Mouse (Mus musculus) urinary bladder, postnatal 36 days (tissue): ENCODE measurements at regions not wholly inside any gene's neighbourhood (a gene's known extent, or its start where the extent isn't known, plus 50 kb on each side); places are given as distances from the start of the nearest gene placed in this dataset.
A peak's percentile ranks its signal among the peaks of the same experiment; 100 is the strongest.

Experiments used
- DNase-seq, 2 experiments: peaks; one replicate each; pipeline ENCODE4 v3.0.0; 2022; ENCODE audit warnings: low spot score in 2 of 2, mixed read lengths in 1 of 2

DNA sequence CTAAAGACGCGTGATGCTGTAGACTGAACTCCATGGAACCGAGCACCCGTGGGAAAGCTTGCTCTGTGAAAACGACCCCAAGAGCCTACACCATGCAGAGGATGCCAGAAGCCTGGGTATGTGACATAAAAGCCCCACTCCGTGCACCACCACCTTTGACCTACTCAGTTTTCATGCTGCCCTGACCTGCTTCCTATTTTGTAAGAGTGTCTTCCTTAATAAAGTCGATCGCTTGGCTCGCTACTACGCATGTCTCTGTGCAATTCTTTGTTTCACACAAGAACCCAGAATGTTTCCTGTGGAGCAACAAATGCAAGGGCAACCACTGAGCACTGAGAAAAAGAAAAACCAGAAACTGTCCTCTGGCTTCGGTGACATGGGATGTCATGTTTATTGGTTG is 60.5 kb downstream of the Sec61b start:
- no peak for DNase-seq

DNA sequence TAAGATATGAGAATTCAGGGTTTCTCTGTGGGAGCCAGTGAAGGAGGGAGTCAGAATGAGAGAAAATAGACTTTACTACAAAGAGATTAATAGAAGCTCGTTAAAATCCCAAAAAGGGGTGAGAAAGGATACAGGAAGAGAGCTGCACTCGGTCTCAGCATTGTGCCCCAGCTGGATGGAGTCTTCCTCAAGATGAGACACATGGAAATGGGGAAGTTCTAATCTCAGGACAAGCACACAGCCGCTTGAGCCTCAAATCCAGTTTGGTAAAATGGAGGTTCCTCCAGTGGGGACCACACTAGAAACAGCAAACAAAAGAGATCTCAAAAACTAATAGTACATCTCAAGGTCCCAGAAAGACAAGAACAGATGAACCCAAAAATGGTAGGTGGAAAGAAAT is 93.2 kb downstream of the Sec61b start:
- no peak for DNase-seq

DNA sequence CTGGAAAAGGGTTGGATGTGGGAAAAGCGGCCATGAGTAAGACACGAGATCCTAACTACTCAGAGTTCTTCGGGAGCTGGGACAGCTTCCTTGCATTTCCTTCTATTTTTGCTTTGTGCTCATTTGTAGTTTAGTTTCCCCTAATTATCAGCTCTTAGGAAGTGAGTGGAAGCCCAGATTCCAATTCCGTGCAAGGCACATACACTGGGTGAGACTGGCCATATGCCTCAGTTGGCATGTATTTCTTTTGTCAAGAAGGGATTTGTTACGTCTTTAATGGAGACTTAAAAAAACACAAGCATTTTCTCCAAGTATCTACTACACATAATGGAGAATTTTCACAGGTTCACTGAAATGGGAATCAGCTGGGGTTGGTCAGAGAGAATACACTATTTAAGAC is 96.4 kb downstream of the Sec61b start:
- no peak for DNase-seq

DNA sequence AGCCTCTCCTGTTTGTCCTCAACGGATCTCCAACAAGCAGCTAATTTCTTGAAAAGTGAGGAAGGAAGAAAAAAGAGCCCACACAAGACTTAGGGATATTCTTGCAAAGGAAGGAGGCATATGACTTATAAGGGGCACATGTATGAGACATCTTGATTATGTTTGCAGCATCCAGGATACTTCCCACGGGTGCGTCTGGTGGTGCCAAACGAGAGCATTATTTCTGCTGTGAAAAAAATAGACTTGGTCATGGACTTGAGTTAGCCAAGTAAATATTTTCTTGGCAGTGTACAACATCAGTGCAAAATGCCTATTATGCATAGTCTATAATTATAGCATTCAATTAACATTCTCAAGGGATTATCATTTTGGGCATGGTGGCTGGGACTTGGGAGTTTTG is 101.6 kb downstream of the Sec61b start:
- no peak for DNase-seq

DNA sequence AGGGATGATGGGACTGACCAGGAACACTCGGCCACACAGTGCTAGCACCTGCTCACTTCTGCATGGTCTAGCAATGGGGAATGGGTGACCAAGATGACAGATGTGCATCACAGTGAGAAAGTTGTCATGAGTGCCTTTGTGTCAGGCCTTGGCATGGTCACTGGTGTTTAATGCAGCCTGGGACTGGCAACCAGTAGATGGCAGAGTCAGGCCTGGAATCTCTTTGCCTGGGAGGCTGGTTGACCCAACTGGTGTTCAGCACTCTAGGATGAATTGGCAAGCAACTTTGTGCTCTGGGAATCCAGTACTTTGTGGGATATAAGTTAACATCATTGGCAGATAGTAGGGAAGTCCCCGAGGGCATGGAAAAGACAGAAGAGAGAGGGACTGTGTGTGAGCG is 103.0 kb downstream of the Sec61b start:
- peak; percentile 10 to 15 for DNase-seq

DNA sequence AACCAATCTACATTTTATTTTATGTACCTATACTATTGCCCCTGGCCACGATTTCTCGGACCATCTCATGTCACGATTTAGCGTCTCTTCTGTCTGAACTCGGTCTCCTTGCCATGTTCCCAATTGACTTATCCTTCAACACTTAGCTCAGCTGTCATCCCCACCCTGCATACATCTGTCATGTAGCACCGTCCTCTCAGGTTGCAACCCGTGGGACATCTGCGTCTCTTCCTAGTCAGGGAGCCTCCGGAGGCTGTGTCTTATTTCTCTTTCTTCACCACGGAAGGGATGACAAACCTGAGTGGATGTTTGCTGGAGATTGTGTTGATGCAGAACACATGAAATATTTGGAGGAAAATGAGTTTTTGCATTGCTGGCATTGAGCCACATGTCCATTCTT is 104.2 kb downstream of the Sec61b start:
- no peak for DNase-seq

DNA sequence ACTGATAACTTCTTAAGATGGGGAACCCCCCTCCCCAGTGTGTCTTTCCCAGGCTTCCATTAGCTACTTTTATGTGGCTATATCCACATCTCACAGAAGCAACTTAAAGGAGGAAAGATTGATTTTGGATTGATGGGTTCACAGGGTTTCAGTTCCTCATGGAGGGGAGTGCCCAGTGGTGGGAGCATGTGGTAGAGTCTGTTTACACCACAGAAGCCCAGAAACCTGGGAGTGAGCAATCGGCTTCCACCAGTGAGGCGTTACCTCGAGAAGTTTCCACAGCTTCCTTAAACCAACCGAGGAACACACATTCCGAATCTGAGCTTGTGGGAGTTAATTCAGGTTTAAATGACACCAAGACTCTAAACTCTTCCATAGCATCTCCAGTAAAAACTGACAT is 106.1 kb downstream of the Sec61b start:
- DNase-seq = no peak

DNA sequence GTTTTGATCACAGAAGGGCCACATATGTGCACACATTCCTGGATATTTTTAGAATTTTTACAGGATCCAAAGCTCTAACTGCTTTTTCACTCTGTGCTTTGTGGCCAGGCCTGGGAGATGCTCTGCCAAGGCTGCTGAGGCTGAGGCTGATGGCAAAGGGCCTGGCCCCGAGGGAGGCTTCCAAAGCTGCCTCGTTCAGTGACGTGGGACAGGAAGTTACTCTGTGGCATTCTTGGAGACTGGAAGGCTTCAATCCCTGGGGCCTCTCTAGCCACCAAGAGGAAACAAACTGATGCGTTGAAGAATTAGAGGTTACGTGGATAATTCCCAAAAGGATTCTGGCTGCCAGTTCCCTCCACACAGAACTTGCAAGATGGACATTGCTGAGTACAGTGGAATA is 112.8 kb downstream of the Sec61b start:
- peak in 1 of 2 experiments; percentile 43 for DNase-seq

DNA sequence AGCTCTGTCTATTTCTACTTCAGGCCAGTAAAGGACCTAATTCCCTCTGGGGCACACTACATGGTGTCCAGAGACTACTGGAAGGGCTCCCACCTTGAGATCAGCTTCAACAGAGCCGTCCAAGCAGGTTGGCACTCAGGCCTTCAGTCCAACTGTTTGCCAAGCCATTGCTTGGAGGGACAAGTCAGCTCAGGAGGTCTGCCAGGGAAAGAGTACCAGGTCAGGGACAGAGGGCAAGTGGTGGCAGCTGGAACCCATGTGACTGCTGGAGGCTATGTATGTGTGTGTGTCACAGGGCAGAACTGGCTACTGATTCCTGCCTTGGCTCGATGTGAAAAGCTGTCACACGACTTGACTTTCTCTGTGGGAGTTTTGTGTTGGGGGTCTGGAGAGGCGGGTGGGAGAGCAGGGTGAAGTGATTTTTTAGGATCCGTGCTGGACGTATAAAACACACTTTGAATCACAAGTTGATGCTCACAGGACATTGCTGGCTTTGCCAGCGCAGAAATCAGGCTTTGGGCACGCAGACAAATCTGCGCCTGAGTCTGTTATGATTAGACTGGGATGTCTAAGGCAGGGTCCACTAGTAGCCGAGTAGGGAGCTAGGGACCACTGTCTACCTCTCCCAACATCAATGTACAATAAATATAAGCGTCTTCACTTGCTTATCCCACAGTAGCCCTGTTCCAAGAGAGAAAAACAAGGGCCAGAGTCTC is 118.0 kb downstream of the Sec61b start:
- peak in 1 of 2 experiments; percentile 21 for DNase-seq

DNA sequence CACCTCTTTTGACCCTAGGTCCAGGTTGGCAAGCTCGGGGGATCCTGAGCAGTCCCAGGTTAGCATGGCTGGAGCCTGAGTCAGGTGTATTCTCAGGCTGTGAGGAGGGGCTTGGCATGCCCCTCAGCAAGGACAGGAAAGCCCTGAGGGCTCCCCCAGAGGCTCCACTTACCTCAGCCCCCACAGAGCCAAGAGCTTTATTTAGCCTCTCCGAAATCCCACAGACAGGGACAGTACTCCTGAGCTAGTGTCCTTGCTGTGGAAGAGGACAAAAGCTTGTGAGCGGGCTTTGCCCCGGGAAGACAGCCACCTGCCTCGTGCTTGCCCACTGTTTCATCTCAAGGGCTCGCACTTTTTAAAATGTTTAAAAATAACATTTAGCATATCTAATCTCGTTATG is 118.7 kb downstream of the Sec61b start:
- DNase-seq = no peak

DNA sequence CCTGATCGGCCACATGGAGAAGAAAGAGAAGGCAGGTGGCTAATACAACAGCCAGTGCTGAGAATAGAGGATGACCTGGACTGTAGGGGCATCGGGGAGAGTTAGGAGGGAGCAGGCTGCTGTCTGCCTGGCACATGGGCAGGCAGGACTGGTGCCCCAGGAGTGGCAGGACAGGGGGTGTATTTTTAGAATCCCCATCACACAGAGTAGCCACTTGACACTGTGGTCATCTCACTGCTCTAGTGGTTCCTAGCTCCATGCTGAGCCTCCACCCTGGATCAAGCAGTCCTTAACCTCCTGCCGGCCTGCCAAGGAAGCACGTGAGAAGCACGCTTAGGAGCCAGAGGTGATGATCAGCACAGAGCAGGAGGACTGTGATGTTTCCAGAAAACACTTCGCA is 119.7 kb downstream of the Sec61b start:
- DNase-seq = no peak

DNA sequence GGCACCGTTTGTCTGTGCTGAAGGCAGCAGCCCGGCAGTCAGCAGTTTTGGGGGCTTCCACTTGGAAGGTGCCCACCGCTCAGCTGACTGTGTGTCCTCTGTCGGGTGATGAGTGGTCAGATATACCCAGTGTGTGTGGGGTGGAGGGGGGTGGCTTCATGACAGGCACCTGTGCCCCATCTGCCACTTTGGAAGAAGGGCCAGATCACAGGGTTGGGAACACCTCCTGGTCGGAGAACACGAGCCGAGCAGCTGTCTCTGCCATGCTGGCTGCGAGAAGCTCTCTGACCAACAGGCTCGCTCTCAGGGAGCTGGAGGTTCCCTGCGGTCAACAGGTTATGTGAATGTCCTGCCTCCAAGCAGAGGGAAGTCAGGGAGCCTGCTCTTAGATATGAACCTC is 121.4 kb downstream of the Sec61b start:
- DNase-seq = no peak

DNA sequence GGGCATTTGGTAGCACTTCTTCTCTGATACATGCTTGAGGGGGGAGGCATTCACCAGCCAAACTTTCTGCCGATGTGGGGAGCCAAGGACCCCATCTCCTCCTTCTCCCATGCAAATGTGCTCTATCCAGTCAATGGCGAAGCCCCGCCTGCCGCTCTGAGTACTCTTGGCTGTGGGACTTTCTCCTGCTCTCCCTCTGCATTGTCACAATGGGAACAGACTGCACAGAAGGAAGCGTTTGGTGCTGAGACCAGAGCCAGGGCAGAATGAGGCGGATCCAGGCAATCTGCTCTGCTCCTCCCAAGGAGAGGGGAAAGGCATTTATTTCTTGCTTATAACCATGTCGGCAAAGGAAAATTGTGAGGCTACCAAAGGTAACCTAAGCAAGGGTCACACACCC is 123.1 kb downstream of the Sec61b start:
- DNase-seq = no peak

DNA sequence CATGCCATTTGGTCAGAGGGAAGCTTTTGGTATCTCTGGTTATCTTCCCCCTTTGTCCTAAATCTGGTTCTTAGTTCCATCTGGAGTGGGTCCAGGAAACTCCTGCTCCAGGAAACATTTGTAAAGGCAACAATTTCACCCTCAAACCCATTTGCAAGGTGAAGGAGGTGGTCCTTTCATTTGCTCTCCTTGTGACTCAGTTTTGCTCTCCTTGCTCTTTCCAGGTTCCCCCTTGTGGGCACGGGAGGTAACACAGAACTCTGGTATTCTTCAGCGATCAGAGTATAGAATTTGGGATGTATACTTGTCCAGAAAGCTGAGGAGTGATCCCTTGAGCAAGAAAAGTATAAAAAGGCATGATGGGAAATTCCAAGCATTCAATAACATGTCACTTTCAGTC is 123.8 kb downstream of the Sec61b start:
- peak in 1 of 2 experiments; percentile 10 for DNase-seq

DNA sequence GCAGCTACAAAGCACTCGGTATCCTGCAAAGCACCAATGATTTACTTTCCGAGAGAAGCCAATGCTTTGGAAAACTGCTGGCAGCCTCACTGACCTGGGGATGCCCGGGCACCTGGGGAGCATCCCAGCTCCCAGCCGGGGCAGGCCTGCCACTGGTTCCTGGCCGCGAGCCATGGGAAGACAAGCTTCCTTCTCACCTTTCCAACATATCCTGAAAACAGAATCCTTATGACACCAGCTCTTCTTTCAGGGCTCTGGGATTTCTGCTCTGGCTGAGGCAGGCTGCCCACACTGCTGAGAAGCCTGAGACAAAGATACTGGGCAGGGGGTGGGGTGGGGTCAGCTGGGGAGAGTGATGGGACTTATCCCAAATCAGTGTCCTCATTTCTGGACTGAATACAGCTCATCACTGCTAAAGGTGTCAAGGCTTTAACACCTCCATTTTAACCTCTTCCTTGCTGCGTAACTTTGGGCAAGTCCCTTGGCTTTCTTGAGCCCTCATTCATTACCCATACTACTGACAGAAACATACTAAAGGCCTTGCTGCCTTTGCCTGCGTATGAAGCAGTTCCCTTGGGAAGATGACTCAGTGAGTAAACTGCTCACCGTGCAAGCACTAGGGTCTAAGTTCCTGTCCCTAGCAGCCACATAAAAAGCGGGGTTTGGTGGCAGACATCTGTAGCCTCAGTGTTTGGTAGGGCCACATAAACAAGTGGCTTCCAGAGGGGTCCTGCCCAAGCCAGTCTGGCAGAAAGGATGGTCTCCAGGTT is 127.0 kb downstream of the Sec61b start:
- no peak for DNase-seq

DNA sequence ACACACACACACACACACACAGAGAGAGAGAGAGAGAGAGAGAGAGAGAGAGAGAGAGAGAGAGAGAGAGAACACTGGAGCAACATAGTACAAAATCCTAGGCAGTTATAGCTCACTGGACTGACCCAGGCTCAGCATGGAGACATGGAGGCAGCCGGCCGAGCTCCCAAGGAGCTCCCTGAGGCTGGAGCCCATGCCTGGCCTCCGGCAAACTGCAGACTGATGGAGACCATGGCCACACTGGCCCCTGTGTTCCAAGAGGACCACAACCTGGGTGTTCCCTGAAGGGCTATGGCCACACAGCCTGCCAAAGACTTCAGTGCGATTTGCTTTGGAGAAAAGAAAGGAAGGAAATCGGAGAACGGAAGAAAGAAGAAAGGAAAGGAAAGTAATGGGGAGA is 128.9 kb downstream of the Sec61b start:
- no peak for DNase-seq

DNA sequence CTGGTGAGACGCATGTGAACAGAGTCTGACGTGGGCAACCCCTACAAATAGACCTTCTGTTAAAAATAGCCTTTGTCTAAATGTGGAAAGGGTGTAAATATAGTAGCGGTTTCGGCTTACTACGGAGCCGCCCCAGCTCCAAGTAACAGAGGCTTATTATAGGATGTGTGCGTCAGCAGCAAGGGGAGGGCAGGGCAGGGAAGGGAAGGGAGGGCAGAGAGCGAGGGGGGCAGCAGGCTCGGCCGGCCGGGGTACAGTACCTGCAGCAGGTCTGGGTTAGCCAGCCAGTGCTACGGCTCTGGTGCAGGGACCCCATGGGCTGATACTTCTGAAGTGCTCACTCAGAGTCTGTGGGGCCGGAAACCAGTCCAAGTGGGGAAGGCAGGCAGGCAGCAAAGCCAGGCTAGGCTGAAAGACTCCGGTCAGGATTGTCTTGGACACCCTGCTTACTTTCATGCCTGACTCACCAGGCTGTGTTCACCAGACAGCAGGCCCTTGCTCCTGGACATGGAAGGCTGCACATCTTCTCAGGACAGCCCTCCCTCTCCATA is 129.5 kb downstream of the Sec61b start:
- peak in 1 of 2 experiments; percentile 7 for DNase-seq

DNA sequence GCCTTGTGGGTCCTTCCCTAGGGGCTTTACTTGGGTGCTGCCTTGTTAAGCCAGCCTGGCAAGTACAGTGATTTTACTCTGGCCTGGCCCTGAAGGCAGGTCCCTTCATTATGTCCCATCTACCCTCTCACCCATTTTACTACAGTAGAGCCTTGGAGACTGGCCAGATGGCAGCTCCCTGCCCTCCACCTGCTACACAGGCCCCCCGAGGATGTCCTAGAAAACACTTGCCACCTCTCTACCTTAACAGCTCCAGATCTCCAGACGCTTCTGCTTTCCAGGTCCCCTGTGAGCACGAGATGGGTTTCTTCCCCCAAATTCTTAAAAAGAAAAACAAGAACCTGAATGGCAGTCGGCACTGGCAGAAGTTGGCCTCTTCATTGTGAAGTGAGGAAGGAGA is 131.2 kb downstream of the Sec61b start:
- DNase-seq = no peak

DNA sequence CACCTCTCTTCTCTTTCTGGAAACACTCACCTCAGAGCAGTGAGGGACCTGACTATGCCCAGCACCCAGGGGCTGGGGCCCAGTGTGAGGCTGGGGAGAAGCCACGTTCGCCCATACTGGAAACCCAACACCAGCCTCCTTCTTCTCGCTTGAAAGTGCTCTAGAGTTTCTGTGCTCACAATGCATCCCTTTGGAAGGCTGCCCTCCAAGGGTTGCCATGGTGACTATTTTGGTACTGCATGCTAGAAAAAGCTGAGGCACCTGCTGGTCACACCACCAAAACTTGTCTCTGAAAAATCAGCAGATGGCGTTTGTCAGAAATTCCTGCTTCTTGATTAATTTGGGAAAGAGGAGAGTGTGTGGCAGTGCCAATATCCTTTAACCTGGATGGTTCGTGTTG is 134.2 kb downstream of the Sec61b start:
- no peak for DNase-seq

DNA sequence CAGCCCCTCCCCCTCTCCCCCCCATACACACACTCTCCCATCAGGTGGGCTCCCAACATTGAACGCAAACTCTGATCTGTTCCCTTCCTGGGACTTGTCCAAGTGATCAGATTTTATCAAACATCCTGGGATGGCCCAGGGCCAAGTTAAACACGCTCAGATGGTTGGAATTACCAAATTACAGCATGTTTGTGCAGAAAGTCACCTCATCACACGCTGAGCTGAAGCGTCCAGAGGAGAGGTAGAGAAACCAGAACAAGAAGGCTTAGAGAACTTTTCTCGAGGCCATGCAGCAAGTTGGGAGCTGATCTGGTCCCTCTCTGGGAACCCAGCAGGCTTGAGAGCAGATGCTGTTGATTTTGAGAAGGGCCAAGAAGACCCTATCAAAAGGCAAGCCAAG is 136.5 kb downstream of the Sec61b start:
- peak in 1 of 2 experiments; percentile 11 for DNase-seq

DNA sequence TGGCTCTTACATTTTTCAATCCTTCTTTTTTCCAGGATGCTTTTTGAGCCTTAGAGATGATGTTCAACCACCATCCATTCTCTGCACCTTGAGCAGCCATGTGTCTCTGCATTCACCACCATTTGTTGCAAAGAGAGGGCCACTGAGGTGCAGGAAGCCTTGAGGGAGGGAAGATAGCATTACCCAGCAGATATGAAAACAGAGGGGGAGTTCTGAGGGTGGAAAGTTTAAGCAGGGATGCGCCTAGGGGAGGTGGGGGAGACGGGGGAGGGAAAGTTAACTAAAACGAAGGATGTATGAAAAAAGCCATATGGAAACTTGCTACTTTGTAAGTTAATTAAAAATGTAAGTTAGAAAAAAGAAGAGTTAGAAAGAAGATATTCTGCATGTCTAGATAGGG is 142.1 kb downstream of the Sec61b start:
- no peak for DNase-seq

DNA sequence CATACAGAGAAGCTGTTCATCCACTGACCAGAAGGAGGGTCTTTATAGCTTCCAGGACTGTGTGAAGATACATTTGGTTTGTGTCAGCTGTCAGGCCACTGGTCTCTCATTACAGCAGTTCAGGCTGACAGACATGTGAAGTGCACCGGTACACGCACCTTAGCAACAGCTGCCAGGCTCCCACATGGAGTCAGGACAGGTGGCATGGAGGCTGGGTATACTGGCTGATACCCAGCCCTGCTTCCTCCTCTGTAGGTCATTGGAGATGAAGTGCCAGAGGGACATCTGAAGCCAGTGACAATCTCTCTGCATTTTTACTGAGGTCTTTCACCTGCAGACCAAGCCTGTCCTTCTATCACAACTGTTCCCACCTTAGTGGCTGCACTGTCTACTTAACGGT is 146.2 kb downstream of the Sec61b start:
- DNase-seq = no peak
